Mouse (Mus musculus) midbrain, postnatal 0 days (tissue): Measurements from ENCODE around the gene Trabd2b. TPM values are rescaled to one million over a fixed set of nuclear protein-coding genes. Genes with fewer than 3 reads are reported as not detected.
A peak's percentile ranks its signal among the peaks of the same experiment; 100 is the strongest.

Experiments
- ATAC-seq: fragments of 200-750 bp; cut with Nextera tagmentation; 2 replicates; pipeline ENCODE4 v1.8.0; 2017; ENCODE audit warnings: moderate number of reproducible peaks, mild to moderate bottlenecking, moderate TSS enrichment, moderate library complexity; ENCODE audit not compliant: low FRiP score
- DNase-seq: peaks from one replicate; pipeline ENCODE4 v3.0.0-alpha.2; 2015; ENCODE audit warnings: low spot score
- H3K27ac ChIP-seq: fragments of 300-500 bp; sonication (generic); 2 replicates; pipeline ENCODE4 v1.5.1; 2014; ENCODE audit warnings: low read depth, mild to moderate bottlenecking, low read length, mixed read lengths
- H3K27me3 ChIP-seq: fragments of 300-500 bp; sonication (generic); 2 replicates; pipeline ENCODE4 v1.6.1; 2014; ENCODE audit warnings: low read length, control low read depth, mixed read lengths; ENCODE audit not compliant: insufficient read depth
- H3K36me3 ChIP-seq: fragments of 300-500 bp; sonication (generic); 2 replicates; pipeline ENCODE4 v1.6.1; 2014; ENCODE audit warnings: low read length, control low read depth, mixed read lengths; ENCODE audit not compliant: insufficient read depth
- H3K4me1 ChIP-seq: fragments of 300-500 bp; sonication (generic); 2 replicates; pipeline ENCODE4 v1.6.1; 2014; ENCODE audit warnings: mild to moderate bottlenecking, control low read depth, antibody characterized with exemption, low read length, mixed read lengths; ENCODE audit not compliant: insufficient read depth
- H3K4me2 ChIP-seq: fragments of 300-500 bp; sonication (generic); 2 replicates; pipeline ENCODE4 v1.6.1; 2014; ENCODE audit warnings: low read depth, mild to moderate bottlenecking, low read length, mixed read lengths; ENCODE audit not compliant: poor library complexity, severe bottlenecking
- H3K4me3 ChIP-seq: fragments of 300-500 bp; sonication (generic); 2 replicates; pipeline ENCODE4 v1.5.1; 2014; ENCODE audit warnings: low read depth, mild to moderate bottlenecking, low read length, moderate library complexity
- H3K9ac ChIP-seq: fragments of 300-500 bp; sonication (generic); replicated peaks from 2 replicates; pipeline ENCODE4 v1.6.1; 2014; ENCODE audit warnings: mild to moderate bottlenecking, low read length, moderate library complexity, mixed read lengths; ENCODE audit not compliant: poor library complexity, severe bottlenecking
- H3K9me3 ChIP-seq: fragments of 300-500 bp; sonication (generic); 2 replicates; pipeline ENCODE4 v1.6.1; 2016; ENCODE audit warnings: low read length, control low read depth
- CTCF ChIP-seq: IDR thresholded peaks from 2 replicates; pipeline ENCODE4 v1.5.1; 2016; ENCODE audit warnings: antibody characterized with exemption, mild to moderate bottlenecking
- WGBS: fragments of 180-500 bp; shearing (Covaris S2); extraction: QIAGEN DNeasy Blood & Tissue Kit; methylation state at CpG from one replicate; pipeline ENCODE4 v1.1.7; 2014; 5-methylcytosine and 5-hydroxymethylcytosine counted together
- polyA plus RNA-seq: library from polyadenylated mRNA; unstranded; fragments of >200 nt; fragmentation: Nextera tagmentation; extraction: Ambion mirVana; gene quantifications from 2 replicates; pipeline ENCODE4 v1.2.1, GENCODE M21; 2015
- total RNA-seq: library from RNA; depleted of rRNA; stranded (reverse); fragments of >200 nt; gene quantifications from 2 replicates; pipeline ENCODE4 v1.2.3, GENCODE M21; 2014

Trabd2b gene
- total and polyA plus RNA-seq, 2 experiments from 2014 or later, result 0.48 to 1.8 TPM

DNA sequence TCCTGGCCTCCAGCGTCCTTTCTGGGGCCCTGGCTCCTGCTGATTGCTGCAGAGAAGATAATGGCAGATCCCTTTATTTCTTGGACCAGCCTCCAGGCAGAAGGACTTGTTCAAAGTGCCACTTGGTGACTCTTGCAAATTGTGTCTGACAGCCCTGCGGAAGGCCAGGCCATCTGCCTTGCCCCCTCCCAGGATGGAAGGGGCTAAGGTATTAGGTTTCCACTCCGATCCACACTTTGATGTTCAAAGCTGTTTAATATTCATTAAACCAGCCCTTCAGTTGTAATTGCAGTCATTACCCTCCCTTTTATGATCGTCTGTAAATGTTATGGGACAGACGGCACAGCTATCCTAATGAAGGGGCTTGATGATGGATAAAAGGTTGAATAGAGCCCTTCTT is 75.0 kb downstream of the Trabd2b start:
- 28% methylated on average over 5 of the region's 5 CpGs for WGBS
- H3K4me3 ChIP-seq, result no peak overlapping the region
- no peak overlapping the region for H3K4me2 ChIP-seq
- peak; percentile 42 for DNase-seq
- no peak for ATAC-seq
- H3K36me3 ChIP-seq, result no peaks in the 10 kb centered on the region
- no peak for TF ChIP-seq CTCF
- H3K27ac ChIP-seq, result no peak overlapping the region
- H3K4me1 ChIP-seq, result no peaks in the 10 kb centered on the region
- H3K9ac ChIP-seq, result no peak overlapping the region
- no peaks in the 10 kb centered on the region for H3K9me3 ChIP-seq
- no peaks in the 10 kb centered on the region for H3K27me3 ChIP-seq

DNA sequence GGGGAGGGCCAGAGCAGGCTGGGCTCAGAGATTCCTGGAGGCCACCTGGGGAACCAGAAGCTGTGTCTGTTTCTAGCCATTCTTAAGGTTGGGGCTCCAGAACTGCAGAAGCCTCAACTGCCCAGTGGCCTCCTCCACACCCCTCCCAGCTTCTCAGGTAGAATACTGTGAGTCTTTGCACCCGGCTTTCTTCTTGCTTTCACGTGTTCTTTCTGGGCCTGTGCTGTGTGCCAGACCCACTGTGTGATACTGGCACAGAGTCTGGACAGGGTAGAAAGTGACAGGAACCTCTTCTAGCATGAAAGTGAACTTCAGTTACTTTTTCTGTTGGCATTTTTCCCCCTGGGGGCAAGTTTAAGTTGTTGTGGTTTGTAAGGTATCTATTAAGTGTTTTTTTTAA is 77.6 kb downstream of the Trabd2b start:
- Histone ChIP-seq H3K9ac (no peak overlapping the region), H3K36me3 (no peaks in the 10 kb centered on the region), H3K9me3 (no peaks in the 10 kb centered on the region), H3K4me2 (no peak overlapping the region), H3K27me3 (no peaks in the 10 kb centered on the region), H3K27ac (no peak overlapping the region), H3K4me3 (no peak overlapping the region), H3K4me1 (no peaks in the 10 kb centered on the region)
- ATAC-seq (no peak), DNase-seq (no peak)
- WGBS, result 91% methylated on average over 2 of the region's 2 CpGs
- no peak for TF ChIP-seq CTCF

DNA sequence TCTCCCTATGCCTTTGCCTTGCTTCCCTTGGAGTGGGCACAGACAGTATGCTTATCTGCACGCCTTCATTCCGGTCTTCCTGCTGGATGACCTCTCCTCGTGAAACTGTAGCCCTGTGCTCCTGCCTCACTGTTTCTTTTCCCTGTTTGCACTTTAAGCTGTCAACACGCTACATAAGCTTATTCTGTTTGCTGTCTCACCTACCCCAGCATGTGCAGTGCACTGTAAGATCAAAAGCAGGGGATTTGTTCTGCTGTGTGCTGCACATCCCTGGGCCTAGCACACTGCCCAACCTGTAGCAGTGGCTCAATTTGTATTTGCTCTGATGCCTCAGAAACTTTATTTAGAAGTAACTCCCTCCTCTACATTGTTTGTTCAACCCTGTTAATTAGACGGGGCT is 79.5 kb downstream of the Trabd2b start:
- 64% methylated on average over 5 of the region's 5 CpGs for WGBS
- H3K27ac ChIP-seq, result no peak overlapping the region
- no peaks in the 10 kb centered on the region for H3K27me3 ChIP-seq
- H3K9ac ChIP-seq, result no peak overlapping the region
- no peaks in the 10 kb centered on the region for H3K36me3 ChIP-seq
- H3K9me3 ChIP-seq, result no peaks in the 10 kb centered on the region
- DNase-seq, result no peak
- ATAC-seq, result no peak
- TF ChIP-seq CTCF, result no peak
- no peak overlapping the region for H3K4me3 ChIP-seq
- no peak overlapping the region for H3K4me2 ChIP-seq
- H3K4me1 ChIP-seq, result no peaks in the 10 kb centered on the region

DNA sequence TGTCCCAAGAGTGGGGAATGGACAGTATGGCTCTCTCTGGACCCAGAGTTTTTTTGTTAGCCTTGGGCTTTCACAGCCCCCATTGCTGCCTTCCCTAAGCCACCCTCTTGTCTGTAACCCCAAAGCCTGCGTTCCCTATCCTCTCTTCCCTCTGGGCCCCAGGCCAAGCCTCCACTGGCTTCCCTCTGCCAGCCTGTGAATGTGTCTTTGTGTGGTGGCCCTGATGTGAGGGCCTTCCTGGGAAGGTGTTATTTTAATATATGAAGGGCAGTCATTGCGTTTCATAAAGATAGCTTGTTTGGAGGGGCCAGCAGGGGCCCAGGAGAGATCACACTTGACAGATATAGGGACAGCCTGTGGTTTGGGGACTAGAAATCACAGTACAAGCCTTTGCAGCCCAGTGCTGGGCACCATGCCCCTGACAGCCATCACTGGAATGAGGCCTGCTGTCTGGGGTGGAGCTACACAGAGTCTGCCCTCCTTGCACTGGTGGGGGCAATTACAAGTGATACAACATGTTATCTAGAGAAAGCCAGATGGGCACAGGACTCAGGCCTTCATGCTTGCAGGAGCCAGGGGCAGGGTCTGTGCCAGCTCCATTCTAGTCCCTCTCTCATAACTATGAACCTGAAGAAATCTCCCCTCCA is 80.5 kb downstream of the Trabd2b start:
- DNase-seq, result no peak
- no peaks in the 10 kb centered on the region for H3K4me1 ChIP-seq

DNA sequence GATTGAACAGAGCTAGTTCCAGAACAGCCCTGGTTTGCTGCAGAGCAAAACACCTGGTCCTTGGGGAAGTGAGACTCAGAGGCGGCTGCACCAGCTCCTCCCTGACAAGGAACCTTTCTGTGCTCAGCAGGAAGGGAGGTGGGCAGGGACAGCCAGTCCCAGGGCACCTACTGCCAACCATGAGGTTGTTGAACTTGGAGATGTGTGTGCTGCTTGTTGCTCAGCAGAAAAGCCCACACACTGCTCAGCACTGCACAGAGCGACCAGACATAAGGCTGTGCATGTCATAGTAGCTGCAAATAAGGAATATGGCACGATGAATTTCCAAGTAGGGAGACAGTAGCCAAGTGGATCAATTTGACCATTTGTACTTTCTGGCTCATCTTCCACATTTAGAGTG is 81.2 kb downstream of the Trabd2b start:
- H3K4me3 ChIP-seq, result no peak overlapping the region
- no peaks in the 10 kb centered on the region for H3K4me1 ChIP-seq
- H3K27me3 ChIP-seq, result no peaks in the 10 kb centered on the region
- H3K9me3 ChIP-seq, result no peaks in the 10 kb centered on the region
- no peaks in the 10 kb centered on the region for H3K36me3 ChIP-seq
- WGBS, result 88% methylated on average over 3 of the region's 3 CpGs
- DNase-seq (no peak), ATAC-seq (no peak)
- TF ChIP-seq CTCF, result no peak
- no peak overlapping the region for H3K9ac ChIP-seq
- no peak overlapping the region for H3K27ac ChIP-seq
- no peak overlapping the region for H3K4me2 ChIP-seq

More for the DNA sequence above, 80.5 kb downstream of the Trabd2b start:
- Histone ChIP-seq H3K4me3 (no peak overlapping the region), H3K36me3 (no peaks in the 10 kb centered on the region), H3K4me2 (no peak overlapping the region), H3K9ac (no peak overlapping the region), H3K27me3 (no peaks in the 10 kb centered on the region), H3K27ac (no peak overlapping the region), H3K9me3 (no peaks in the 10 kb centered on the region)
- no peak for TF ChIP-seq CTCF
- 0 out of 2 replicates have a peak, but pooled peaks have one; percentile 23 for ATAC-seq
- WGBS, result 51% methylated on average over 2 of the region's 2 CpGs

DNA sequence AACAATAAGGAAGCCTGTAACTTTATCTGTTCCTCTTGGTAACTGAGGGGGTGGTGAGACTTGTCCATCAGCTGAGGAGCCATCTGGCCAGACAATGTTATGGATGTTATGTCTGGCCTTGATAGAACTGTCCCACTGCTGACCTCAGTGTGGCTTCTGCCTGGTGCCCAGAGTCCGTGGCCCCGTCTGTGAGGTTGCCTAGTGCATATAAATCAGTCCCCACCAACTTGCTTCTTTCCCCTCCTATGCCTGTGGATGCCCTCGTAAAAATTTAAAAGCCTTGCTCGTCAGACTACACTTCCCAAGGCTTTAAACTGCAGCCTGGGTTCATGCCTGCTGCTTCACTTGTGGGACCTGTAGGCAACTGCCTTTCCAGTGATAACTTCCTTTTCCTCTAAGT is 85.6 kb downstream of the Trabd2b start:
- no peak for DNase-seq
- Histone ChIP-seq H3K9me3 (no peaks in the 10 kb centered on the region), H3K27me3 (no peaks in the 10 kb centered on the region), H3K4me1 (no peaks in the 10 kb centered on the region), H3K4me3 (no peak overlapping the region), H3K9ac (no peak overlapping the region), H3K36me3 (no peaks in the 10 kb centered on the region), H3K4me2 (no peak overlapping the region), H3K27ac (no peak overlapping the region)
- WGBS, result 70% methylated on average over 4 of the region's 4 CpGs
- no peak for TF ChIP-seq CTCF
- no peak for ATAC-seq
